Mouse (Mus musculus) lung, adult 2 months (tissue): ENCODE measurements at regions not wholly inside any gene's neighbourhood (a gene's known extent, or its start where the extent isn't known, plus 50 kb on each side); places are given as distances from the start of the nearest gene placed in this dataset.

ENCODE experiments used
- DNase-seq: peaks from one replicate; pipeline ENCODE4 v3.0.0; 2022
- H3K4me1 ChIP-seq: fragments of 200-500 bp; 2 replicates; pipeline ENCODE4 v1.6.1; 2011; ENCODE audit warnings: low read length; ENCODE audit not compliant: control insufficient read depth, insufficient read depth
- H3K4me3 ChIP-seq: fragments of 200-500 bp; replicated peaks from 2 replicates; pipeline ENCODE3; 2011; ENCODE audit warnings: low read depth, mild to moderate bottlenecking, control low read depth, low read length; ENCODE audit errors: extremely low read depth
- CTCF ChIP-seq: fragments of 200-500 bp; IDR thresholded peaks from 2 replicates; pipeline ENCODE4 v1.5.1; 2011; ENCODE audit warnings: mild to moderate bottlenecking, low read length, control low read depth; ENCODE audit not compliant: insufficient read depth
- POLR2A ChIP-seq: fragments of 200-500 bp; IDR thresholded peaks from 2 replicates; pipeline ENCODE4 v1.6.1; 2011; ENCODE audit warnings: low read depth, mild to moderate bottlenecking, control low read depth, low read length, borderline replicate concordance; ENCODE audit errors: extremely low read depth
- WGBS: fragments of 180-500 bp; shearing (Covaris S2); methylation state at CpG from one replicate; pipeline ENCODE4 v1.1.7; 2018; 5-methylcytosine and 5-hydroxymethylcytosine counted together

DNA sequence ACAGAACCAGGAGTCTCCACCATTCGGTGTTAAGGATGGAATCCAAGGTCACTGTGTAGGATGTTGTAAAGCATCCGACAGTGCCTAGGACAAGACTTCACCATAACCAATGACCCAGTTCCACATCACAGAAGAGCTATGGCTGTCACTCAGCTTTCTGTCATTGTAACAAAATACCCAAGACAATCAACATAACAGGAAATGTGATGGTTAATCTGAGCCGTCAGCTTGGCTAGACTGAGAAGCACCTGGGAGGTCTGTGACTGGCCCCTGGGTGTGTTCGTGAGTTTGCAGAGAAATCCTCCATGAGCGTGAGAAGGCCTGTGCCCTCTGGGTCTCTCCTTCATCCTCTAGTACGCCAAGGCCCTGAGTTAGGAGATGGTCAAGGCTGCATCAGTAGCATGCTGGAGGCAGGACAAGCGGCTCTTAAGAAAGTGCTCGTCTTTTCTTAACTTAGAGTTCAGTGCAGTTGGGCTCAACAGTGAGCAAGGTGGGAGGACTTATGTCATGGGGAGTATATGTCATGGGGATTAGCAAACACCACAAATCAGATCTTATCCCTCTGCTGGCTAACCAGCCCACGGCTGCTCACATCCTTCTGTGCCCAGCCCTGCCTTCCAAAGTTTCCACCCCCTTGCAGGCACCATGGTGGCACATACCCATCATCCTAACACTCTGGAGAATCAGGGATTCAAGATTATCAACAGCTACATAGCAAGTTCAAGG is 57.9 kb upstream of the Adgre5 start:
- TF ChIP-seq CTCF (no peak), POLR2A (no peak)
- no peak for DNase-seq
- WGBS = 65% methylated on average over 9 of the region's 9 CpGs

DNA sequence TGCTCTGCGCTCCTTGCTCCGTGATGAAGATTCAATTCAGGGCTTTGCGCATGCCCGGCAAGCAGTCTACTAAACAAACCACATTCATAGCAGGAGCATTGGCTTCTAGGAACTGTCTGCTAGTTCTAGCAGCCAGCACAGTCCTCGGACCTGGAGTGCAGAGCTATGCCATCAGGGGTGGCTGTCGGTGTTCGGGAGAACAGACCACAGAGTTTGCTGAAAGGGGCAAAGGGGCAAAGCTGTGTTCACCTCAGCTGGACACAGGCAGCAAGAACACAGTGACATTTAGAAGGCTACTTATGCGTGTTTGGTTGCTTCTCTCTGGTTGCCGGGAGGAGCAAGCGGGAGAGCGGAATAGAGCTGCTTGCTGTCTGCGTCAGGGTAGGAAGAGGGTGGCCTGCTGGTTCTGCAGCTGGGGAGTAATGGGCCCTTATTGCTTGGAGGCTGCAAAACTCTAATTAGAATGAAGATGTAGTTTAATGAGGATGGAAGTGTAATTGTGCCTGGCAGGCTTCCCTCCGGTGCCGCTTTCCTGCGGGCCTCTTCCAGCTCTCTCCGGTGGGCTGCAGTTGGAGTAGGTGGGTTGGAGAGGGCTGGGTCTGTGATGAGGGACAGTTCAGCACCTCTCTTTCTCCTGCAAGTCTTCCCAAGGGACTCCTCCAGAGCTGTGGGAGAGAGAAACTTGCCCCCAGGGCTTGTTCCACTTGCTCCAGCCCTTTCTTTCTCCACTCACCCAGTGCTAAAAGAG is 52.5 kb upstream of the Adgre5 start:
- Histone ChIP-seq H3K4me1 (no peaks in the 10 kb centered on the region), H3K4me3 (no peak overlapping the region)
- TF ChIP-seq POLR2A (no peak), CTCF (no peak)
- WGBS = 80% methylated on average over 16 of the region's 16 CpGs
- DNase-seq = no peak

More for the DNA sequence above, 57.9 kb upstream of the Adgre5 start:
- Histone ChIP-seq H3K4me3 (no peak overlapping the region), H3K4me1 (peaks cover 7% of the 10 kb centered on the region)
